Mouse (Mus musculus): ENCODE measurements around the gene Grm4.

DNA sequence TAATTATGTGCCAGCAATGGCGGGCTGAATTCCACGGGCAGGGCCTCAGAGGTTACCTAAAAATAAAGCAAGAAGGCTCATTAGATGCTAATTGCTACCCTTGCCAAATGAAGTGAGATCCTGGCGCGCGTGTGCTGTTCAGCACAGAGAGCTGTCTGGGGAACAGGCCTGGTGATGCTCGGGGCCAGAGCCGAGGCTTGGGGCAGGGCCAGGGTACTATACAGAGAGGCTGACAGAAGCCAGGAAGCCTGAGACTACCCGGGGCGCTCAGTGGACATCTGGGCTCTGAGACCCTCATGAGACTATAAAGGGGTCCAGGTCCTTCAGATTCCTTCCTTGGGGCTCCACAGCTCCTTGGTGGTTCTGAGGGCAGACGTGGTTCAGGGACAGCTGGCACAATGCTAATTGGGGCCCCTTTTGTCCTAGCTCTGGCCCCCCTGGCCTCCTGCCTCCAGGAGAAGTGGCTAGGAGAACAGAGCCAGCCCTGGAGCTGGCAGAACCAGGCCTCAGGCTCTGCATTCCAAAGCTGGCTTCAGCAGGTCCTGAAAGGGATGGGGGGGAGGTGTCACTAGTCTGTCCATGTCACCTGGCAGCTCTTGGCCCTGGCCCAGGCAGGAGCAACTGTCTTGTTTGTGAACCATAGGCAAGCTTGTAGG lies 98.3 kb downstream of the Grm4 start:
- no peak for TF ChIP-seq GATA1 (IDR thresholded peaks at IDR 0.05; ENCODE audit: borderline replicate concordance, low read length)
- no peak for TF ChIP-seq FLI1 (IDR thresholded peaks at IDR 0.05; ENCODE audit: low read length)
